In the genomic region with DNA sequence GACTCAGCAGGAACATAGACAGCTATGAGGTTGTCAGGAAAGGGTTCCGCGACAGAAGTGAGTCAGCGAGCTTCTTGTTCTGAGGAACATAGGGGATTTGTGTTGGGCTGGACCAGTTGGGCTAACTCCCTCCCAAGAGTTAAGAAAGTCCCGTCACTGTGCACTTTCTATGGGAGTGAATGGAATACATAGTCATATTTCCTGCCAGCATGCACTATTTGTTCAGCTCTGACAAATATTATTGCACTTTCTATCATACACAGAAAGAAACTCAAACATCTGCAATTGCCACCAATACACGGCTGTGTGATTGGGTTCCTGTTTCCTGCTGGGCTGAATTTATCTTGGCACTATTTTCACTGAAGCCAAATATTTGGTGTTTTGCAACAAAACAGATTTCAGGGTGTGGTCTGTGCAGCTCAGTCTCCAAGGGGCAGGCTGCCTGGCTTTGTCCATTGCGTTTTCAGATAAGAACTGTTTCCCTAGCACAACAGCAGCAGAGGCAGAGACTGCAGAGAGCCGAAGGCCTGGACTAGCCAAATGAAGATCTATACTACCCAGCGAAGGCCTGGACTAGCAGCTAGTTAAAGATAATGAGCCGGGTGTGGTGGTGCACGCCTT, we compare ENCODE assay signal across 10 mouse cellular contexts. TPM values are rescaled to one million over a fixed set of nuclear protein-coding genes. Genes with fewer than 3 reads are reported as not detected.
DNase-seq lines count a peak whose midpoint lies in the region; ATAC-seq lines count a peak whose summit lies in the region.
"Had no signal": no experiment of that assay in that cellular context is flagged by ENCODE, and none has a peak within 500 bp of the region (broad histone marks: within the 10 kb centered on the region; RNA-seq: fewer than 3 reads in every experiment).

No protein-coding gene starts in this region.

- H3K9ac ChIP-seq in intestine, embryonic 16.5 days (ENCODE audit: low read depth, low read length) = no peak overlapping the region
- H3K9ac ChIP-seq in intestine, embryonic 15.5 days = no peak overlapping the region

- no peak overlapping the region for H3K27ac ChIP-seq in intestine, embryonic 16.5 days (ENCODE audit: low read length)
- H3K27ac ChIP-seq in intestine, embryonic 15.5 days = no peak overlapping the region
- H3K27ac ChIP-seq: forebrain, embryonic 10.5 days had no signal

- no peaks in the 10 kb centered on the region for H3K27me3 ChIP-seq in intestine, embryonic 16.5 days (replicated peaks; ENCODE audit: control insufficient read depth, insufficient read depth, low read length)
- H3K27me3 ChIP-seq in intestine, embryonic 15.5 days (replicated peaks) = no peaks in the 10 kb centered on the region

- DNase-seq in liver = peak; percentile 30
- DNase-seq in thymus, postnatal 14 days = no peak
- DNase-seq in Muller cell, postnatal 12 days (ENCODE audit: inconsistent ontology term) = no peak
- DNase-seq in embryo, embryonic 9.5 days (ENCODE audit: extremely low spot score) = no peak
- DNase-seq: kidney, adult 9 months had no signal

- no peak overlapping the region for H3K4me2 ChIP-seq in intestine, embryonic 16.5 days (ENCODE audit: low read depth, low read length)
- H3K4me2 ChIP-seq in intestine, embryonic 15.5 days (replicated peaks) = no peak overlapping the region

- 0 out of 2 replicates have a peak, but pooled peaks have one; percentile 13 for ATAC-seq in intestine, embryonic 16.5 days
- ATAC-seq in intestine, embryonic 15.5 days = no peak
- ATAC-seq in common myeloid progenitor, adult 5-6 weeks (replicated peaks; ENCODE audit: low read depth, poor library complexity, severe bottlenecking) = peak; percentile 36; the same call in 1 of the 2 replicates
- ATAC-seq in megakaryocyte-erythroid progenitor cell, adult 5-6 weeks (replicated peaks; ENCODE audit: low FRiP score, low TSS enrichment, poor library complexity, severe bottlenecking) = peak; percentile 97

- 78% methylated on average over 10 of the region's 10 CpGs for WGBS in intestine, embryonic 16.5 days
- 76% methylated on average over 10 of the region's 10 CpGs for WGBS in intestine, embryonic 15.5 days

- H3K36me3 ChIP-seq in intestine, embryonic 16.5 days (ENCODE audit: control insufficient read depth, insufficient read depth, low read length) = no peaks in the 10 kb centered on the region
- H3K36me3 ChIP-seq in intestine, embryonic 15.5 days = no peaks in the 10 kb centered on the region
- H3K36me3 ChIP-seq: forebrain, embryonic 10.5 days had no signal

- no peaks in the 10 kb centered on the region for H3K4me1 ChIP-seq in intestine, embryonic 16.5 days (ENCODE audit: control insufficient read depth, insufficient read depth, low read length)
- H3K4me1 ChIP-seq in intestine, embryonic 15.5 days (replicated peaks) = no peaks in the 10 kb centered on the region
- H3K4me1 ChIP-seq: forebrain, embryonic 10.5 days had no signal

- H3K9me3 ChIP-seq in intestine, embryonic 16.5 days (ENCODE audit: control insufficient read depth, low read length) = 0 out of 2 replicates have a peak, but pooled peaks cover 4% of the 10 kb centered on the region
- H3K9me3 ChIP-seq in intestine, embryonic 15.5 days = no peaks in the 10 kb centered on the region

- no peak overlapping the region for H3K4me3 ChIP-seq in intestine, embryonic 16.5 days (ENCODE audit: low read length)
- no peak overlapping the region for H3K4me3 ChIP-seq in intestine, embryonic 15.5 days (replicated peaks)
- H3K4me3 ChIP-seq: forebrain, embryonic 10.5 days had no signal

RNA-seq across cellular contexts. Expression of a gene that starts 9.1 kb away (rescaled TPM):
- polyA plus RNA-seq in intestine, embryonic 16.5 days (2015; fragmentation: Nextera tagmentation; extraction: Ambion mirVana) = 67.2 and 67.3 TPM in 2 replicates
- 79.7 and 81.0 TPM in 2 replicates for polyA plus RNA-seq in intestine, embryonic 15.5 days (2015; fragmentation: Nextera tagmentation; extraction: Ambion mirVana)
- 71.0 and 71.7 TPM in 2 replicates for total RNA-seq in common myeloid progenitor, adult 5-6 weeks (2017)
- 43.2 and 49.3 TPM in 2 replicates for total RNA-seq in megakaryocyte-erythroid progenitor cell, adult 5-6 weeks (2014; fragmentation: Nextera tagmentation)
- 34.0 and 49.9 TPM in 2 replicates for total RNA-seq in megakaryocyte-erythroid progenitor cell, adult 5-6 weeks (2017)

RNA-seq across cellular contexts. Expression of a gene that starts 10.3 kb away (rescaled TPM):
- polyA plus RNA-seq in intestine, embryonic 16.5 days (2015; fragmentation: Nextera tagmentation; extraction: Ambion mirVana) = 14.0 and 14.5 TPM in 2 replicates
- polyA plus RNA-seq in intestine, embryonic 15.5 days (2015; fragmentation: Nextera tagmentation; extraction: Ambion mirVana) = 17.9 TPM in 2 replicates
- 19.2 and 22.2 TPM in 2 replicates for total RNA-seq in common myeloid progenitor, adult 5-6 weeks (2017)
- total RNA-seq in megakaryocyte-erythroid progenitor cell, adult 5-6 weeks (2014; fragmentation: Nextera tagmentation) = 17.1 and 21.7 TPM in 2 replicates
- 12.3 and 15.5 TPM in 2 replicates for total RNA-seq in megakaryocyte-erythroid progenitor cell, adult 5-6 weeks (2017)

RNA-seq across cellular contexts. Expression of a gene that starts 39.6 kb away (rescaled TPM):
- 0.17 TPM in 1 of 2 replicates, not detected in the other for polyA plus RNA-seq in intestine, embryonic 16.5 days (2015; fragmentation: Nextera tagmentation; extraction: Ambion mirVana)
- not detected in 2 replicates for polyA plus RNA-seq in intestine, embryonic 15.5 days (2015; fragmentation: Nextera tagmentation; extraction: Ambion mirVana)
- not detected in 2 replicates for total RNA-seq in common myeloid progenitor, adult 5-6 weeks (2017)
- total RNA-seq in megakaryocyte-erythroid progenitor cell, adult 5-6 weeks (2014; fragmentation: Nextera tagmentation) = not detected in 2 replicates
- total RNA-seq in megakaryocyte-erythroid progenitor cell, adult 5-6 weeks (2017) = 0.57 TPM in 1 of 2 replicates, not detected in the other
